ENCODE assay signal across 8 mouse cellular contexts in the genomic region with DNA sequence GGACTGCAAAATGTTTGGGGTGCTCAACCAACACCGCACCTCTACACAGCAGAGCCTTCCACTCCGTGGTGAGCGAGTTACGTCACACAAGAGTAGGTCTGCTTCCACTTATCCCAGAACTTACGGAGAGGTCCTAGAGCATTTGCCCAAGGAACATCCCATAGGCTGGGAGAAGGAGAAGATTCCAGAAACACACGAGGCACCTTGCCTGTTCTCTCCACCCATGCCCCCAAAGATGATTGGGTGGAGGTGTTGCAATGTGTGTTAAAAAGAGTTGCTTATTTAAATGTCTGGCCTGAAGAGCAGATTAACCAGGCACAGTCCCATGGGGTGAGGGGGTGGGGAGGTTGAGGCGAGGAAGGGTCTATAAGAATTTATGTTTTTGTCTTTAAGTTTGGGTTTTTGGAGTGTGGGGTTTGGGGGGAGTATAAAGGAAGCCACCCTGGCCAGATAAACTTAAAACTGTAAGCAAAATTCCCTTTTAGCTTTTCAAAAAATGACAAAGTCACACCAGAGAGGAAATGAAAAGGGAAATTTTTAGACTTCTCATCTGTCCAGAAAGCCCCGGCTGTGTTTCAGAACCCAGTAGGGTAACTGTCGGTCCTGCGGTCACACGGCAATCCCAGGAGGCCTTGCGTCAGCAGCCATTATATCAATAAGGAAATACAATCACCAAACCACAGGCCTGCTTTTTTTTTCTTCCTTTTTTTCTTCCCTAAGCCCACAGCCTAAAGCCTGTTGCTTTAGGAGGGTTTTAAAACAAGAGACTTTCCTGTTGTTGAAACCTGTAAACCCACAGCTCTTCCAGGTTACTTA.
DNase-seq lines count a peak whose midpoint lies in the region; ATAC-seq lines count a peak whose summit lies in the region.

No protein-coding gene starts in this region.

- ATAC-seq in hindbrain, embryonic 12.5 days (ENCODE audit: low FRiP score) = no peak
- 0 out of 2 replicates have a peak, but pooled peaks have one; percentile 8 for ATAC-seq in liver, embryonic 11.5 days (replicated peaks; ENCODE audit: low FRiP score)

- H3K27me3 ChIP-seq in hindbrain, embryonic 12.5 days = no peaks in the 10 kb centered on the region; the same call in 1 of the 2 replicates
- H3K27me3 ChIP-seq in liver, embryonic 11.5 days (replicated peaks; ENCODE audit: control insufficient read depth, insufficient read depth, low read length) = no peaks in the 10 kb centered on the region

- H3K27ac ChIP-seq in hindbrain, embryonic 12.5 days = peak overlapping the region; percentile 64
- peak overlapping the region; percentile 84 for H3K27ac ChIP-seq in liver, embryonic 11.5 days (ENCODE audit: low read depth, low read length)

- WGBS in hindbrain, embryonic 12.5 days = 69% methylated on average over 12 of the region's 12 CpGs
- 59% methylated on average over 12 of the region's 12 CpGs for WGBS in liver, embryonic 11.5 days

- H3K36me3 ChIP-seq in hindbrain, embryonic 12.5 days = no peaks in the 10 kb centered on the region
- no peaks in the 10 kb centered on the region for H3K36me3 ChIP-seq in liver, embryonic 11.5 days (ENCODE audit: control insufficient read depth, insufficient read depth, low read length)

- no peak overlapping the region for H3K4me3 ChIP-seq in hindbrain, embryonic 12.5 days
- H3K4me3 ChIP-seq in liver, embryonic 11.5 days (ENCODE audit: low read depth, low read length) = no peak overlapping the region

- H3K9ac ChIP-seq in hindbrain, embryonic 12.5 days = no peak overlapping the region
- H3K9ac ChIP-seq in liver, embryonic 11.5 days (ENCODE audit: low read depth, low read length) = 0 out of 2 replicates have a peak overlapping the region, but pooled peaks have one; percentile 34

- no peaks in the 10 kb centered on the region for H3K9me3 ChIP-seq in hindbrain, embryonic 12.5 days (replicated peaks)
- no peaks in the 10 kb centered on the region for H3K9me3 ChIP-seq in liver, embryonic 11.5 days (ENCODE audit: control insufficient read depth, low read length)

- DNase-seq in gastrocnemius, adult 18-20 months (ENCODE audit: low spot score) = peak; percentile 54
- no peak for DNase-seq in gastrocnemius, postnatal 4 days (ENCODE audit: low spot score in 2 of 2)
- peak; percentile 78 for DNase-seq in c-Kit-positive CD71-negative TER-119-negative erythroid progenitor cells, embryonic 14.5 days (ENCODE audit: low read depth)
- no peak for DNase-seq in liver, embryonic 11.5 days (ENCODE audit: low spot score)
- peak; percentile 79 for DNase-seq in skeletal muscle tissue, adult 2 months (ENCODE audit: low read depth, low spot score)
- DNase-seq in testis, postnatal 10 days (ENCODE audit: low spot score) = no peak
- DNase-seq in retina, postnatal 1 day = no peak

- peaks cover 30% of the 10 kb centered on the region for H3K4me1 ChIP-seq in hindbrain, embryonic 12.5 days
- peaks cover 64% of the 10 kb centered on the region for H3K4me1 ChIP-seq in liver, embryonic 11.5 days (replicated peaks; ENCODE audit: control insufficient read depth, insufficient read depth, low read length)

- H3K4me2 ChIP-seq in hindbrain, embryonic 12.5 days (replicated peaks) = no peak overlapping the region
- H3K4me2 ChIP-seq in liver, embryonic 11.5 days = peak overlapping the region; percentile 51

Comparison
In these comparisons a context has a peak if more than half of its experiments do, and no peak if none do; other contexts are left out.
1. DNase-seq: peak in gastrocnemius, adult 18-20 months (single experiment), c-Kit-positive CD71-negative TER-119-negative erythroid progenitor cells, embryonic 14.5 days (single experiment) and skeletal muscle tissue, adult 2 months (single experiment); none in gastrocnemius, postnatal 4 days (0 of 2), liver, embryonic 11.5 days (single experiment), testis, postnatal 10 days (single experiment) and retina, postnatal 1 day (single experiment).